ENCODE assay signal across 29 mouse cellular contexts in genomic region chr14:33190646-33191045, GRCm38 (mm10). TPM values are rescaled to one million over a fixed set of nuclear protein-coding genes. Genes with fewer than 3 reads are reported as not detected.
DNase-seq lines count a peak whose midpoint lies in the region; ATAC-seq lines count a peak whose summit lies in the region.
"Had no signal": no experiment of that assay in that cellular context is flagged by ENCODE, and none has a peak within 500 bp of the region (broad histone marks: within the 10 kb centered on the region; RNA-seq: fewer than 3 reads in every experiment).

No protein-coding gene starts in this region.

- H3K4me1 ChIP-seq in midbrain, embryonic 15.5 days: no peaks in the 10 kb centered on the region
- H3K4me1 ChIP-seq: heart, embryonic 10.5 days; heart, embryonic 15.5 days; liver, embryonic 13.5 days; stomach, embryonic 15.5 days had no signal

- ATAC-seq in frontal cortex, adult (ENCODE audit: low TSS enrichment): peak; percentile 76
- ATAC-seq in common myeloid progenitor, adult 5-6 weeks (replicated peaks; ENCODE audit: low read depth, poor library complexity, severe bottlenecking): peak; percentile 31; the same call in 1 of the 2 replicates
- ATAC-seq in neutrophil, adult 5-6 weeks (ENCODE audit: extremely low read depth, insufficient number of reproducible peaks, low FRiP score, poor library complexity, severe bottlenecking): peak; percentile 28; the same call in 1 of the 2 replicates
- no peak for ATAC-seq in midbrain, embryonic 15.5 days (replicated peaks)
- ATAC-seq: forebrain, embryonic 16.5 days; hindbrain, embryonic 16.5 days; midbrain, embryonic 13.5 days had no signal

- WGBS in midbrain, embryonic 15.5 days: 78% methylated on average over 1 of the region's 1 CpGs

- no peak overlapping the region for H3K27ac ChIP-seq in midbrain, embryonic 15.5 days
- H3K27ac ChIP-seq: embryonic facial prominence, embryonic 13.5 days; forebrain, embryonic 10.5 days; heart, embryonic 10.5 days; heart, embryonic 15.5 days; liver, embryonic 13.5 days; midbrain, embryonic 13.5 days; stomach, embryonic 15.5 days had no signal

- no peaks in the 10 kb centered on the region for H3K36me3 ChIP-seq in midbrain, embryonic 15.5 days (replicated peaks)
- H3K36me3 ChIP-seq: embryonic facial prominence, embryonic 13.5 days; forebrain, embryonic 10.5 days; heart, embryonic 10.5 days; heart, embryonic 15.5 days; liver, embryonic 13.5 days; midbrain, embryonic 13.5 days; stomach, embryonic 15.5 days had no signal

- no peak for DNase-seq in frontal cortex, postnatal 10 days (ENCODE audit: low spot score in 2 of 2)
- DNase-seq in A20 (ENCODE audit: low read depth, low spot score): peak; percentile 62
- DNase-seq in cerebellum, postnatal 10 days: no peak
- DNase-seq: adrenal gland, postnatal 36 days; cerebellum, adult 2 months; cerebellum, postnatal 36 days; embryo, embryonic 11 days; gastrocnemius, postnatal 10 days; kidney, adult 18-20 months; kidney, postnatal 4 days; layer of hippocampus, postnatal 36 days; left cerebral cortex, postnatal 4 days; liver, embryonic 13.5 days; lung, embryonic 14.5 days; lung, postnatal 14 days; right cerebral cortex, postnatal 25 days had no signal

- no peak overlapping the region for H3K9ac ChIP-seq in midbrain, embryonic 15.5 days
- H3K9ac ChIP-seq: embryonic facial prominence, embryonic 13.5 days; heart, embryonic 15.5 days; liver, embryonic 13.5 days; lung, embryonic 14.5 days; midbrain, embryonic 13.5 days; stomach, embryonic 15.5 days had no signal

- no peak overlapping the region for H3K4me2 ChIP-seq in midbrain, embryonic 15.5 days
- H3K4me2 ChIP-seq: embryonic facial prominence, embryonic 13.5 days; heart, embryonic 15.5 days; liver, embryonic 13.5 days; lung, embryonic 14.5 days; midbrain, embryonic 13.5 days; stomach, embryonic 15.5 days had no signal

- no peaks in the 10 kb centered on the region for H3K27me3 ChIP-seq in midbrain, embryonic 15.5 days (replicated peaks)
- H3K27me3 ChIP-seq: embryonic facial prominence, embryonic 13.5 days; heart, embryonic 15.5 days; liver, embryonic 13.5 days; midbrain, embryonic 13.5 days; stomach, embryonic 15.5 days had no signal

- H3K9me3 ChIP-seq in midbrain, embryonic 15.5 days: no peaks in the 10 kb centered on the region
- H3K9me3 ChIP-seq: embryonic facial prominence, embryonic 13.5 days; forebrain, embryonic 10.5 days; heart, embryonic 10.5 days; heart, embryonic 15.5 days; liver, embryonic 13.5 days; midbrain, embryonic 13.5 days; stomach, embryonic 15.5 days had no signal

- H3K4me3 ChIP-seq in midbrain, embryonic 15.5 days: no peak overlapping the region
- H3K4me3 ChIP-seq: embryonic facial prominence, embryonic 13.5 days; forebrain, embryonic 10.5 days; heart, embryonic 10.5 days; heart, embryonic 15.5 days; liver, embryonic 13.5 days; midbrain, embryonic 13.5 days; stomach, embryonic 15.5 days had no signal

RNA-seq across cellular contexts. Expression of gene Wdfy4, which starts 5.3 kb away (rescaled TPM):
- total RNA-seq in common myeloid progenitor, adult 5-6 weeks (2017): 82.0 and 95.8 TPM in 2 replicates
- 207 and 223 TPM in 2 replicates for total RNA-seq in neutrophil, adult 5-6 weeks (2017)
- polyA plus RNA-seq in midbrain, embryonic 15.5 days (2015; fragmentation: Nextera tagmentation; extraction: Ambion mirVana): 0.17 and 0.30 TPM in 2 replicates

RNA-seq across cellular contexts. Expression of gene Arhgap22, which starts 23.2 kb away (rescaled TPM):
- 0.09 TPM in 1 of 2 replicates, not detected in the other for total RNA-seq in common myeloid progenitor, adult 5-6 weeks (2017)
- total RNA-seq in neutrophil, adult 5-6 weeks (2017): 0.35 TPM in 1 of 2 replicates, not detected in the other
- 2.0 and 2.6 TPM in 2 replicates for polyA plus RNA-seq in midbrain, embryonic 15.5 days (2015; fragmentation: Nextera tagmentation; extraction: Ambion mirVana)
- total RNA-seq: megakaryocyte-erythroid progenitor cell, adult 5-6 weeks had no signal
